Mouse (Mus musculus): Measurements from ENCODE around the gene Mfsd2b.
A peak's percentile ranks its signal among the peaks of the same experiment; 100 is the strongest.

Mfsd2b gene

DNA sequence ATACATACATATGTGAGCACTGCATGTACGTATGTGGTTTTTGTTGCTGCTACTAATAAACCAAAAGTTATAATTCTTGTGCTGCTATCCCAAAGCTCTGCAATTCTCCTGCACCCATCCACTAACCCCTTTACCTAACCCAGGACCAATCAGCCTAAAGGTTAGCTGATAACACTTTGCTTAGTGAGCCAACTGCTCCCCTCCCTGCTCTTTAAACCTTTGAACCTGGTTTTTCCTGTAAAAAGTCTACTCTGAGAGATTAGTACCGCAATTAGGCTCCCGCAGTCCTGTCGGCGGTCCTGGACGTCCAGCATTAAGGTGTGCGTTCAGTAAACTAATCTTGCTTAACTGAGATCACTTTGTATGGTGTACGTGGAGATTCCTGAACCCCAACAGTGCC, 1.5 kb upstream of the Mfsd2b start:
- DNase-seq (ENCODE audit: low read depth, low spot score) = no peak

DNA sequence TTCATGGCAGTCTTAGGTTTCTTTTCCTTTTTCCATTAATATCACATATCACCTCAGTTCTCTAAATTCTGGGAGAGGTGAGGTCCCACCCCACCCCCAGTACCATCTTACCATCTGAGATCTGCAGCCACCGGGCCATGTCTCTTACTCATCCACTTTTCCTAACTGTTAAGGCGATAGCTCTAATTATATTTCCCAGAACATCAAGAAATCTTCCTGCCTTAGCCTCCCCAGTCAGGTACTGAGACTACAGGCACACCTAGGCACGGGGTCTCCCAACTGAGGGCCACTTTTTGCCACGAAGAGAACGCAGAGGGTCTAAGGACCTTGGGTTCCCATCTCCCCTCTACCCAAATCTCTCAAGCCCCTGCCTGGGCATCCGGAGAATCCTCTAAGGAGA, 628 bp downstream of the Mfsd2b start:
- no peak for DNase-seq (ENCODE audit: low read depth, low spot score)

DNA sequence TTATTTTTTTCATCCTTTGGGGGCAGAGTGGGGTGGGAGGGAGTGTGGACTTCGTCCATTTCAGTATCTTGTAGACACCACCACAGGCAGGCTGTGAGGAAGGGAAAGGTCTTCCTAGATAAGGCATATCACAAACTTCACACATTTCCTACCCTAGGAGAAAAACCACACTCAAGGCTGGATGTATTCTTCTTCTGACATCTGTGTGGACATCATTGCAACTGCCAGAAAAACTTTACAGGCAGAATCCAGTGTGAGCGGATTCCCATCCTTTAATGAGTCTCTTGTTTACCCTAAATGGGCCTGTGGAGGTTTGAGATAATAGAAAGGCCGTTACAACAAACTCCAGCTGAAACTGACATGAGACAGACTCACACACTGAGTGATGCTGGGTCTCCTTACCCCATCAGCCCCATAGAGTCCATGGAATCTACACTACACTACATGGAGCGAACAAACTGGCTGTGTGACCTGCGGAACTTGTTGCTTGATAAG, 1.1 kb downstream of the Mfsd2b start:
- DNase-seq (ENCODE audit: low read depth, low spot score) = no peak

DNA sequence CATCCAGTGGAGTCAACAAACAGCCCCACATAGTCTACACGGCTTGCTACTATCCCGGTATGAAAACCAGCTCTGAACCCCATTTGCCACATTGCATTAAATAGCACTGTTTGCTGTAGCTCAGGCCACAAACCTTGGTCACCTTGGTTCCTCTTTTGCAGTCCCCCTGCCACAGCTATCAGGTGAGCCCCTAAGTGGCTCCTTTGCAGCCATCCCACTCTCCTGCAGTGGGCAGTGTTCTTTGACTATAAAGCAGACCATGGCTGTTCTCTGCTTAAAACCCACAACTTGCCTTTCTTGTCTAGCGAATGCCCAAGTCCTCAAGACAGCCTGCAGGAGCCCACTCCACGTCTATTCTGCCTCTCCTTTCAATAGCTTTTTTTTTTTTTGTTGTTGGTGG, 1.9 kb downstream of the Mfsd2b start:
- DNase-seq (ENCODE audit: low read depth, low spot score) = no peak

DNA sequence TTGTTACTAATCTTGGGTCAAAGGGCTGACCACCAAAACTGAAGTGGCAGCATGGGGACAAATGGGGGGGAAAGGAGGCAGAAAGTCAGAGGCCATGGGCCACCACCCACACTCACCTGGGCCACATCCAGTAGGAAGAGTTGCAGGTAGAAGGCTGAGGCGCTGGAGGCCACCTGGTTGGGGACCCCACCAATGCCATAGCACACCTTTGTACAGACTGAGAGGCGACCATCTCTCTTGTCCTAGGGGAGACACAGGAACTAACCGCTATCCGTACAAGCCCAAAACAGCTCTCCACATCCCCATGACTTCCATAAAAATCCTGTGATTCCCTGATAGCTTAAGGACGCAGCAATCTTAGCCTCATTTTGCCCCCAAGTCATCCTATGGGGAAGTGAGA, 2.9 kb downstream of the Mfsd2b start:
- DNase-seq (ENCODE audit: low read depth, low spot score) = no peak

DNA sequence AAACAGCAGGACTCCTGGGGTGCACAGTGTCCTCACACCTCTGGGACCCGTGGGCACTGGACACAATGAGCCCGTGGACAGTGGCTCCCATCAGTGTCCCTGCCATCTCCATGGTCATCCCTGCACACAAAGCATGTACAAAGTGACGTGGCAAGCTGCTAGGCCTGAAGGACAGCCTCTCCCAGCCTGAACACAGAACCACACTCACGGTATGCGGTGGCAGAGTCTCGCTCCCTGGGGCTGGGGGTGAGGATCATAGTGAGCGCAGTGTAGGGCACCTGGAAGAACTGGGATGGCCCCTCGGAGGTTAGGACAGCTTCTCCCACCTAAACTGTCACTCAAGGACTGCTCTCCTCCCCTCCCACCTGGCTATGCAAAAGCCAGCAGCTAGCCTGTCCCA, 5.2 kb downstream of the Mfsd2b start:
- no peak for DNase-seq (ENCODE audit: low read depth, low spot score)

DNA sequence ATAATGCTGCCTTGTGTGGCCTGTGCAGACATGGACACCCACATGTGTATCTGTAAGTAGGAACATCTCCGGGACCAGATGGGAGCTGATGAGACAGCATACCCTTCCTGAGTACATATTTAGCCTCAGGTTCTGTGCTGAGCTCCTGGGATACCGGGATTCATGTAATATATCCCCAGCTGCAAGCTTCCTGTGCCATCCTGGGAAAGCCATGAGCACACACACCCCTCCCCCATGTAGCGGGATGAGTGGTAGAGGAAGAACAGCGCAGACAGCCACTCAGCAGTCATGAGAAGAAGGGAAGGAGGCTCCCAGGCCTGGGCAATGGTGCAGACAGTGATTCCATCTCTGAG, 9.8 kb downstream of the Mfsd2b start:
- DNase-seq (ENCODE audit: low read depth, low spot score) = no peak

DNA sequence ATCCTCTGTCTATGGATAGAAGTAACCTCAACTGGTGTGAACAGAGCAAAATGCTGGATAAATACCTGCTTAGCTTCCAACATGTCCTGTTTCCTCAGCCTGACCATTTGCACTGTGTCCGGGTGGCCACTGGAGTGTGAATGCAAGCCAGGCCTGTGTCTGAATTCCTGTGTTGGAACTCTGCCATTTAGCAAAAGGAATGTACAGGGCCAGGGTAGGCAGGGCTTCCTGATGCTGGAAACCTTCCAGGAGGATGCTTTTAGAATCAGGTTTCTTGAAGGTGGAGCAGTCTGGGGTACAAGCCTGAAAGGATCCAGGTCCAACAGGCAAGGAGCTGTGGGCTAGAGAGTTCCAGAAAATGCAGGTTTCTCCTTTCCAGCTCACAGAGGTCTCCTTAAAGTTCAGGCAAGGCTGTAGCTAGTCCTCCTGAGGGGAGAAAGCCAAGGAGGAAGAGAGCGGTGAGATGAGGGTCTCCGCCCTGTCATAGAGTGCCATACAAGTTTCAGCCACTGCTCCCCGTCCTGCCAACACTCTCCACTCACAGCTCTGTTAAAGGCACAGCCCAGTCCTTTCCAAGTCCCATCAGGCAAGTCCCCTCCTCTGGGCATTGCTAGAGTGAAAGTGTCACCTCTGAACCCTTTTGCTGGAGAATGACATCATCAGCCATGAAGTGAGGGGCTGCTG, 10.4 kb downstream of the Mfsd2b start:
- DNase-seq (ENCODE audit: low read depth, low spot score) = no peak

DNA sequence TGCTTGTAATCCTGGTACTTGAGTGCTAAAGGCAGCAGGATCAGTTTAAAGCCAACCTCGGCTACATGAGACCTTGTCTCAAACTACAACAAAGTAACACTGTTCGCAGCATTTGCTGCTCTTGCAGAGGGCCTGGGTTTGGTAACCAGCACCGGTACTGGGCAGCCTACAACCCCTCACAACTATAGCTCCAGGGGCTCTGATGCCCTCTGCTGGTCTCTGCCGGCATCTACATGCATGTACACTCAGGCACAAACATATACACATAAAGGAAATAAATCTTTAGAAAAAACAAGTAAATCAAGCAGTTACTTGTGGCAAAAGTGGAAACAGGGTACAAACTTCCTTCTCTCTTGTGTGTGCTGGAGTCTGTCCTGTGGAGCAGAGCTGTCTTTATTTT, 11.5 kb downstream of the Mfsd2b start:
- DNase-seq (ENCODE audit: low read depth, low spot score) = no peak

DNA sequence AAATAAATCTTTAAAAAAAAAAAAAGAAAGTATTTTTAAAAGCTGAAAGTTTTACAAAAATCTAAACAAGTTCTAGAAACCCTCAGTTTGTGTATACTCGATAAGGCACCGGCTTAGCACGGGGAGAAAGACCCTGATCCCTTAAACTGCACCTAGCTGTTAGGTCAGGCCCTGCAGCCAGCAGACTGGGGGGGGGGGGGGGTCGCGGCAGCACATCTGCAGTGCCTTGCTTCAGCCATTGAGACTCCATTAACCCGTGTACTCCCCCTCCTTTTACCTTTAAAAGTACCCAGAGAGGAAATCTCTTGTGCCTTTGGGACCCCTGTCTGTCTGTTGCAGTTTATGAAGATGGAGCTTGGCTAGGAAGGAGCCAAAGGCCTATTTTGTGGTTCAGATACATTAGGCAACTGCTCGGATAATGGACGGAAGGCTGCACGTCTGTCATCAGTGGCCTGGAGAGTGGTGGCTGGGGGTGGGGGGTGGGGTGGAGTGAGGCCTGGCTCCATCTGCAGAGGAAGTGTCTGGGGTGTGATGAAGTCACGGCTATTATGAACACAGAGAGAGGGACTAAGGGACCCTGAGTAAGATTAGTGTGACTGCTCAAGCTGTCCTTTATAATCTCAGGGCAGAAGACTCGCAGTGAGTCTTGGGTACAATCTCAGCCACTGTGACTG, 14.8 kb downstream of the Mfsd2b start:
- DNase-seq (ENCODE audit: low read depth, low spot score) = no peak

DNA sequence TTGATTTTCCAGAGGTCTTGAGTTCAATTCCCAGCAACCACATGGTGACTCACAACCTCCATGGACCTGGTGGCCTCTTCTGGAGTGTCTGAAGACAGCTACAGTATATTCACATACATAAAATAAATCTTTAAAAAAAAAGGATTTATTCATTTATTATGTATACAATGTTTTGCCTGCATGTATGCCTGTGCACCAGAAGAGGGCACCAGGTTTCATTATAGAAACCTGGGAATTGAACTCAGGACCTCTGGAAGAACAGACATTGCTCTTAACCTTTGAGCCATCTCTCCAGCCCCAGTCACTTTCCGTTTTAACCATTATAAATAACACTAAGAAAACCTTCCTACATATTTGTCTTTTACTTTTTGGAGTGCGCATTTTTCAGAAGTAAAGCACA, 17.3 kb downstream of the Mfsd2b start:
- no peak for DNase-seq (ENCODE audit: low read depth, low spot score)

DNA sequence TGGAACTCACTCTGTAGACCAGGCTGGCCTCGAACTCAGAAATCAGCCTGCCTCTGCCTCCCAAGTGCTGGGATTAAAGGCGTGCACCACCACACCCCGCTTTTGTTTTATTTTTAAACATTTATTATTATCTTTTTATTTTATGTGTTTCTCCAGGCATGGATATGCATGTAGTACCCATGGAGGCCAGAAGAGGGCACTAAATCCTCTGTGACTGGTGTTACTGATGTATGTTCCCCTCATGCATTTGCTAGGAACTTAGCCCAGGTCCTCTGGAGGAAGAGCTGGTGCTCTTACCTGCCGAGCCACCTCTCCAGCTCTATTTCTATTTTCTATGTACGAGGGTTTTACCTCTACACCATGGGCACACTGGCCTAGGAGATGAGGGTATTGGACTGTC, 18.0 kb downstream of the Mfsd2b start:
- no peak for DNase-seq (ENCODE audit: low read depth, low spot score)

DNA sequence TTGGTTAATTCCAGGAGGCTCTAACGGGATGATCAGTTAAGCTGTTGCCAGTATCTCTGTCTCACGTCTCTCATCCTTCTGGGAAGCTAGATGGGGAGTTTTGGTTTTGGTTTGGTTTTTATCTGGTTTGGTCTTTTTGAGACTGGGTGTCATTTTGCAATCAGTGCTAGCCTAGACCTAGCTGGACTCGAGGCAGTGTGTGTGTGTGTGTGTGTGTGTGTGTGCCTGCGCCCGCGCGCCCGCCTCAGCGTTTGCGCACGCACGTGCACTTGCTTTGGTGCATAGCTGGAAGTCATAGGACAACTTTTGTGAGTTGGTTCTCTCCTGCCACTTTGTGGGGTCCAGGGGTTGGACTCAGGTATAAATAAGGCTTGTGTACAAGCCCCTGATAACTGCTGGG, 30.4 kb downstream of the Mfsd2b start:
- no peak for DNase-seq (ENCODE audit: low read depth, low spot score)

DNA sequence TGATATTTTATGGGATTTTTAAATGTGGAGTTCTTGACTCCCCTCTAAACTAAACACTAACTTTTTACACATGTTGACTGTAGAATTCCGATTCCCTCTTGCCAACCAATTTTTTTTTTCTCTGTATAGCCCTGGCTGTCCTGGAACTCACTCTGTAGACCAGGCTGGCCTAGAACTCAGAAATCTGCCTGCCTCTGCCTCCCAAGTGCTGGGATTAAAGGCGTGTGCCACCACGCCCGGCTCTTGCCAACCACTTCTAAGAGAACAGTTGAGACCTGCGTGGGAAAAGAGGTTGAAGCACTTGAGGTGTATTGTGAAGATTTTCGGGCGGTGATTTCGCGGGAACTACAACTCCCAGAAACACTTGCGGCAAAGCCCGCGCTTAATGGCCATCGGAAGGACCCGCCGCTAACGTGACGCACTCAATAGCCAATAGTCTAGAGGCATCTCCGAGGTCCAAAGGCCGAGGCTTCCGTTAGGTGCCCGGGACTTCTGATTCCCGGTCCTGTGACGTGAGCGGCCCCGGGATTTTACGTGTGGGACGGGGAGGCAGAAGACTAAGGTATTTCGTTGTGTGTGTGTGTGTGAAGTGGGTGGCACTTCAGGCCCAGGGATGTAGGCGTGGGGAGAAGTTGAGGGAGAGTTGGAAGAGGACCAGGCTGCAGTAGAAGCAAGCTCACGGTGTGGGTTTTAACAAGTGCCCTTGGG, 31.1 kb downstream of the Mfsd2b start, which contains the start of gene Wdcp:
Gene Wdcp (plus strand): TSS at position 414 of the 708 bp plus-strand sequence.
- DNase-seq (ENCODE audit: low read depth, low spot score) = peak; percentile 83

DNA sequence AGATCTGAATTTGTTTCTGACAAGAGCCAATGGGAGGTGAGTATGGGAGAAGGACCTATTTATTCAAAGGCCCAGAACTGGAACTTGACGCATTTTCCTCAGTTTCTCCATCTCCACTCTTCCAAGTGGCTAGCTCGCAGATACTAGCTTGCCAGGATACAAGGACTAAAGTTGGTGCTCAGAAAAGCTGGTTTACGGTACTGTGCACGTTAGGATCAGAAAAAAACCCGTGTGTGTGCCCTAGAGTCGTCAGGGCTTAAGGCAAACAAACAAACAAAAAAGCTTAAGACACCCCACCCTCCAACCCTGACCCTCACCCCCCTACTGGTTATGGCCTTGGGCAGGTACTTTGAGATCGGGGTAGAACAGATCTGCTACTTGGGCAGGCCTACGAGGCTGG, 31.7 kb downstream of the Mfsd2b start:
- no peak for DNase-seq (ENCODE audit: low read depth, low spot score)

DNA sequence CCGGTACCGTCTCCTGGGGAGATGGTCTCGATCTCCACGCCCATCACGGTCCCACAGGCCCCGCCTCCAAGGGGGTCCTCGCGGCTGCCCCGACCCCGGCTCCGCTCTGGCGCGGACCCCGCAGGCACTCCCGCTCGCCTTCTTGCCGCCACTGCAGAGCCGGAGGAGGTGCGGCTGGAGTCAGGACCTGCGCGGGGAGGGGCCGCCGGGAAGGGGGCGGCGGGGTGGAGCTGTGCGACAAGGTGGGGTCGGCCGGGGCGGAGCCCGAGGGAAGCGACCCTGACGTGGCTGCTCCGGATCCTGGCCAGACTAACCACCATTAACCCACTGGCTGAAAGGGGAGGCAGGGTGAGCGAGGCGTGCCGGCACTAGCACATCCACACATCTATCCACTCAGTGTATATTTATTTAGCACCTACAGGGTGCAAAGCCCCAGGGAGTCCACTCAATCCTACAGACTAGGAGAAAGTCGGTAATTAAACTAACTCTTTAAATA, 32.7 kb downstream of the Mfsd2b start, which contains the start of gene Fkbp1b:
Gene Fkbp1b (minus strand): TSS at position 200 of the 496 bp plus-strand sequence.
- peak; percentile 46 for DNase-seq (ENCODE audit: low read depth, low spot score)

DNA sequence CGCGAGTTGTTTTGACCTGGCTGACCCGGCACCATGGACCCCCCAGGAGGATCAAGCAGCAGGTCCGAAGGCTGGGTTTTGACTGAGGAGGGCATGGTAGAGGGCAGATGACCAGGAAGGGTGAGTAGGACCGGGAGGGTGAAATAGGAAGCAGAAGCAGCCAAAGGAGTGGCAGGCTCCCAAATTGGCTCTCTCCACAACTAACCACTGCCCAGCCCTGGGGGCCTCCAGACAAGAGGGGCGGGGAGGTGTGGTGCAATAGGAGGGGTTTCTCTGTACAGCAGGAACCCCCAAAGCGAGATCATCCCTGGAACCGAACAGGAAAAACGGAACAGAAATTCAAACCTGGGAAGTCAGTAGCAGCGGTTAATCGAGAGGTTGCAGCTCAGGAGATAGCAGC, 33.4 kb downstream of the Mfsd2b start:
- no peak for DNase-seq (ENCODE audit: low read depth, low spot score)

DNA sequence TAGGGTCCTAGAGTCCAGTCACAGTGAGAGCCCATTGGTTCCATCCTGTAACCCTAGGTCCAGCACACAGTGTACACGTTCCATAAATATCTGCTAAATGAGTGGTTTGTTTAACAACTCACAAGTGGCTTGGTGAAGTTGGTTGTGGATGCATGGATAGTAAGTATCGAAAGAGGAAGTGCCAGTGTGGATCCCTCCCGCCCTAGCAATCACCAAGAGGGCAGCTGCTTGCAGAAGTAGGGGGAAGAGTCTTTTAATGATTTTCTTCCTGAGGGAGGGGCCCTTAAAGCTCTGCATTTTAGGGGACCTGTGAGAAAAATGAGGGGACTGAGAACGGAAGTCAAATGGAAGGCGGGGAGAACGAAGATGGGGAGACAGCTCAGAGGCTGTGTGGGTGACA, 34.1 kb downstream of the Mfsd2b start:
- DNase-seq (ENCODE audit: low read depth, low spot score) = no peak

DNA sequence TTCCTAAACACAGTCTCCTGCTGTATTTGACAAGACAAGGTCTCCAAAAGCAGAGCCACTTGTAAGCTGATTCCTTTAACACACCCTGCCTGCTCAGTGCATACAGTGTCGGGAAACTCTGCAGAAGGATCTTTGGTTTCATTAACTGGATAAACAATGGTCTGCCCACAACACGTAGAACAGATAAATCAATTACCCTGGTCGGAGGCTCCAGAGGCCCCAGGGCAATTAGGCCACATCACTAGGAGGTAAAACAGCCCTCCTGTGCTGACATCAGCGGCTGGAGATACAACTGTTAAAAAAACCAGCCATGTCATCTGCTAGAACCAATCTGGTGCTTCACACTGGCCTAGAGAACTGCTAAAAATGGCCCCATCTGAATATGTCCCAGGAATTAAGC, 37.2 kb downstream of the Mfsd2b start:
- DNase-seq (ENCODE audit: low read depth, low spot score) = no peak

DNA sequence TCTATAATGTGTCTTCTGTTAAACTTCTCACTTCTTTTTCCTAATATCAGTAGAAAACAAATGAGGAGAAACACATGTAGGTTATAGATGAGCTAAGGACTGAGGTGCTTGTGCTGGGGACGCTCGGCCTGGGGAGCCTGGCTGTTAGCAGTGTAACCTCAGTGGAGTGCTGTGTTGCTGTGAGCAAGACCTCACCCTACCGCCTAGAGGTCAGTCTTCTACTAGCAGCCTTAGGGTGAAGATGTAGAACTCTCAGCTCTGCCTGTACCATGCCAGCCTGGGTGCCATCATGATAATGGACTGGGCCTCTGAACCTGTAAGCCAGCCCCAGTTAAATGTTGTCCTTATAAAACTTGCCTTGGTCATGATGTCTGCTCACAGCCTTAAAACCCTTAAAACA, 46.9 kb downstream of the Mfsd2b start:
- DNase-seq (ENCODE audit: low read depth, low spot score) = no peak

DNA sequence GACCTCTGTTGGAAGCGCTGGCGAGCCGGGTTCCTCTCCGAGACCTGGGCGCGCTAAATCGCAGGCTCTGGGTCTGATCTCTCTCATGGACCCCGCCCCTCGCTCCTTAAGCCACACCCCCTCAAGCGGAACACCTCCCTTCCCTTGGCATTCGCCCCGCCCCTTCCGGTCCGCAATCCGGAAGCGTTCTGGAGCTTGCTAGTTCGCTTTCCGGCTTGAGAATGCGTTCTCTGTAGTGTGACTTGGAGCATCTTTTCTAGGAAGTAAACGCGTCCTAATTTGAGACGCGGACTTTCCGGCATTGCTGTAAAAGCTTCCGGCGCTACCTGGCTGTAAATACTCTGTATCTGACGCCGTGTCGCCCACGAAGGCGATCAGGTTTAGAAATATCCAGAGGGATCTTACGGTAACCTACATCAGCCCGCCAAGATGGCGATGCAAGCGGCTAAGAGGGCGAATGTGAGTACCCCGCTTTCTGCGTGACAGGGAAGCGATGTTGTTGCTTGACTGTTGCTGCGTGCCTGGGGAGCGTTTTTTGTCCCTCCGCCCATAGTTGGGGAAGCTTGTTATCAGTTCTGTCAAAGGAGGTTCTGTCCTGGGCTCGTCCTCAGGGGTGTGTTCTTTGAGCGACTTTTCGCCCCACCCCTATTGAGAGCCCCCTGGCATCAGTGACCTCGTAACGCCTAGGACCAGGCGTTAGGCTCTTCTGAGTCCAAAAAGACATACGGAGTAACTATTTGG, 56.6 kb downstream of the Mfsd2b start, which contains the start of gene Sf3b6:
Gene Sf3b6 (plus strand): TSS at position 184 of the 741 bp plus-strand sequence.
- DNase-seq (ENCODE audit: low read depth, low spot score) = peak; percentile 94

Measured in embryo, embryonic 11.5 days (tissue).